Mouse (Mus musculus) forelimb bud, embryonic 11.5 days (tissue): ENCODE measurements around the gene Map3k3.
A peak's percentile ranks its signal among the peaks of the same experiment; 100 is the strongest.
"Not testable (repeated sequence)": the region's sequence is repeated elsewhere in the genome, so short reads cannot be mapped to it uniquely, and the experiment has no call there.

Source experiments
- DNase-seq: peaks from one replicate; pipeline ENCODE4 v3.0.0-alpha.2; 2012; ENCODE audit warnings: low read depth, low spot score

Gene Map3k3

GRCm38 (mm10) chr11:106192657-106193370 is 108.4 kb downstream of the Map3k3 start:
- no peak for DNase-seq

GRCm38 (mm10) chr11:106193371-106194154 is 109.2 kb downstream of the Map3k3 start:
- DNase-seq = peak; percentile 98

- DNase-seq = no peak
These were observed 109.7 kb downstream of the Map3k3 start for GRCm38 (mm10) chr11:106194155-106194541.

- DNase-seq = no peak
These were observed 110.5 kb downstream of the Map3k3 start for GRCm38 (mm10) chr11:106194891-106195290.

GRCm38 (mm10) chr11:106195341-106195740 is 110.9 kb downstream of the Map3k3 start:
- DNase-seq = no peak

- no peak for DNase-seq
These were observed 113.9 kb downstream of the Map3k3 start for GRCm38 (mm10) chr11:106198277-106198676.

- DNase-seq = not testable (repeated sequence)
These were observed 115.6 kb downstream of the Map3k3 start for GRCm38 (mm10) chr11:106199997-106200396.

- DNase-seq = no peak
These were observed 116.3 kb downstream of the Map3k3 start for GRCm38 (mm10) chr11:106200756-106201155.

- no peak for DNase-seq
These were observed 117.1 kb downstream of the Map3k3 start for GRCm38 (mm10) chr11:106201337-106202122.

GRCm38 (mm10) chr11:106202123-106202465 is 117.7 kb downstream of the Map3k3 start, which contains the start of gene Strada:
Gene Strada (minus strand): TSS chr11:106202168.
- DNase-seq = no peak
